Mouse (Mus musculus) left cerebral cortex, postnatal 14 days (tissue): Measurements from ENCODE around the gene Tab1. TPM values are rescaled to one million over a fixed set of nuclear protein-coding genes. Genes with fewer than 3 reads are reported as not detected.
"Not testable (repeated sequence)": the region's sequence is repeated elsewhere in the genome, so short reads cannot be mapped to it uniquely, and the experiment has no call there.

Source experiments
- DNase-seq, 2 experiments: peaks; one replicate each; pipeline ENCODE4 v3.0.0; 2021 to 2022; ENCODE audit warnings: low spot score in 2 of 2, mixed read lengths in 1 of 2
- intact Hi-C: fragments of 180-260 bp; cut with DNase I; formaldehyde crosslinking; loops from one replicate; pipeline ENCODE4 v1.15.1; 2025
- total RNA-seq, 2 experiments: library from RNA; stranded (reverse); gene quantifications; 2 replicates each; pipeline ENCODE4 v1.2.3; 2021

The Tab1 gene
- total RNA-seq, 2 experiments from 2014 or later: 26.2 to 27.8 TPM

DNA sequence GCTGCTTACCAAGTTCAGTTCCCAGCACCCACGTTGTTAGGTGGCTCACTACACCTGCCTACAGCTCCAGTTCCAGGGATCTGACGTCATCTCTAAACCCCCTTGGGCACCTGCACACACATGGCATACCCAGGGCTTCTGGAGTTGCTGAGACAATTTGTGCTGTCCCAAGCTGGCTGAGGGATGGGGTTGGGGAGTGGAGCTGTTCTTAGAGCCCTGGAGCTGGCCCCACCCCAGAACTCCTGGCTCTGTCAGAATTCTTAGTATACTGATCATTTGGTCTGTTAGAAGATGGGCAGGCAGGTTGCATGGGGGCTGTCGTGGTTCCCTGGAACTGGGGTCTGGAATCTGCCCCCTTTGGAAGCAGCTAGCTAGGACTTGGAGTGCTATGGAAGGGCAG is 32.7 kb upstream of the Tab1 start:
- no peak for DNase-seq

DNA sequence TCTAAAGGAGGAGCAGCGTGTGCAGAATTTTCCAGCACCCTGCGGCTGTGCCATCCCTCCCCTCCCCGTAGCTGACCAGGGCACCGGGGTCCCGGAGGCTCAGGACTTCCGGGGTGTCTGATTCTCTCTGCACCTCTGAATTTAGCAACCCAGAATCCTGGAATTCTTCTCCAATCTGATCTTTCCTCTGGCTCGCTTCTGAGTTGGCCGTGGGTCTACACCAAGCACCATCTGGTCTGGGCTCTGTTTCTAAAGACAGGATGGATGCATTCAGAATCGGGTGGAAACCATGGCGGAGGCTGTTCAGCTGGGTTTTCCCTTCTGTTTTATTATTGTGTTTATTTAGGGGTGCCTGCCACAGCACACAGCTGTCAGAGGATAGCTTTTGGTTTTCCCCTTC is 32.1 kb upstream of the Tab1 start:
- DNase-seq: peak in 1 of 2 experiments; percentile 61
- intact Hi-C loops: no loop called here

More for the DNA sequence above, 32.7 kb upstream of the Tab1 start:
- intact Hi-C loops: no loop called here

DNA sequence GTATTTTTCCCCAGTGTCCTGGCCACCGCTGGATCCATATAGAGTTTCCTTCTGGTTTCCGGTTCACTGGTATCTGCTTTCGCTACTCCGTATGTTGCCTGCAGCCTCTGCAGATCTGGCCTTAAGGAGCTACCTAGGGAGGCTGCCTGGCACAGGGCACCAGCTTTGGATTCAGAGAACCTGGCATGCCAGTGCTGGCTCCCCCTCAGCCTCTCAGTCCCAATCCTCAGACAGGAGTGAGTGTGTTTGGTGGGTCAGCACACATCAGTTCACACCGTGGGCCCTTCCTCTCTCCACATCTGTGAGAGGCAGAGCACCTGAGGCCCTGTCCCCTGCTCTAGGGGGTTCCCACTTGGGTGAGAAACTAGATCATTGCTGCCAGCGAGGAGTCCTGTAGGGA is 31.4 kb upstream of the Tab1 start:
- intact Hi-C loops: no loop called here
- no peak for DNase-seq

DNA sequence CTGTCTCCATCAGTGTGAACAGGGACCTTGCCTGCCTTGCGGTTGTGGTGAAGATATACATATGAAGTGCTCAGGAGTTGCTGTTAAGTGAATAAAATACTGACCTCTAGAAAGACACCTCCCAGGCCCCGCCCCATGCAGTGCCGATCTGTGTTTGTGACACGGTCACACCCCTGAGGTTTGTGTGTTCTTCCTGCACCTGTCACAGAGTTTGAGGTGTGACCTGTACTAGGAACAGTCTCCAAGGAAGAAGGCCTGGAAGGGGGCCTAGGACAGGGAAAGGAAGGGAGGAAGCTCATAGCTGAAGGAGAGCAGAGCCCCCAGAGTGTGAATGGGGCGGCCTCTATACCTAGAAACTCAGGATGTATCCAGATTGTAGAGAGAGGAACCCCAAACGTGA is 30.4 kb upstream of the Tab1 start:
- DNase-seq: no peak
- intact Hi-C loops: no loop called here

DNA sequence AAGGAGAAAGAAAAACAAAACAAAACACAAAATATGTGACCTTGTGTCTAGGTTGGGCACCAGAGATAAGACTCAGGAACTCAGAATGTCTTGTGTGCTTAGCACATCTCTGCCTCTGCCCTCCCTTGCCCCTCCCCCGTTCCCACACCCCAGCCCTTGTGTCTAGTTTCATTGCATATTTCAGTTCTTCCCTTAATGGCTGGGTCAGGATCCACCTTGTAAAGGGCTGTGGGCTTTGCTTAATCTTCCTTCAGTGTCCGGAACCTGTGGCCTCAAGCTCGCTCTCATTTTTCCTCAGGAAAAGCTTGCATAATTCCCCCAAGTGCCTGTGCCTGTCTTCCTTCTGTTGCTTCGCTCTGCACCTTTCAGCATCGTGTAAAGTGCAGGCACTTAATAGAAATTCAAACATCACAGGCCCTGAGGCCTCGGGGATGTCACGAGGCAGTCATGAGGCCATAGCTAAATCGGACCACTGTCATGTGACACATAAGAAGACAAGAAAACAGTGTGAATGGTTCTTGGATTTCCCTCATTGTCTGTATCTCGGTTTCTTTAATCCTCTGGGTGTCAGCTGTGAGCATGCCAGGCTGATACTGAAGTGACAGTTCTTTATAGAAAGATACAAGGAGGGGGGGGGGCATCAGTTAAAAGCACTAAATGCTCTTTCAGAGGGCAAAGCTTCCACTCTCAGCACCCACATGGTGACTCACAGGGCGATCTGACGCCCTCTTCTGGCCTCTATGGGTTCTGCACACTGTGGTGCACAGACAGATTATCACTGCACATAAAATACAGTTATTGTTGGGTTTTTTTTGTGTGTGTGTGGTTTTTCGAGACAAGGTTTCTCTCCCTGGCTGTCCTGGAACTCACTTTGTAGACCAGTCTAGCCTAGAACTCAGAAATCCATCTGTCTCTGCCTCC is 27.2 kb upstream of the Tab1 start:
- DNase-seq: no peak
- intact Hi-C loops: no loop called here

DNA sequence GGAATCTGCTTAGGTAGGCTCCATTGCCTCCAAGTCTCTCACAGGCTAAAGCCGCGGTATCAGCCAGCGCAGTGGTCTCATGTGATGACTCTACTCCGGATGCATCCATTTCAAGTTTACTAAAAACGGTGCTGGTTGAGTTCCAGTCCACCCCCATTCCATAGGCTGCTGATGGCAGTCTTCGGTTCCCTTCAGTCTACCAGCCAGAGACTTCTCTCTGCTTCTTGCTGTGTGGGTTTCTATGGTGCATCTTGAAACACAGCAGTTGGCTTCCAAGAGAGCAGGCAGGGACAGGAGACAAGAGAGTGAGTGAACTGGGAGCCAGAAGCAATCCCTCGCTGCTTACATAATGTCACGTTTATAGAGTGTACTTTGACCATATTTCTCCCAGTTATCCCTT is 25.8 kb upstream of the Tab1 start:
- no peak for DNase-seq
- intact Hi-C loops: no loop called here

DNA sequence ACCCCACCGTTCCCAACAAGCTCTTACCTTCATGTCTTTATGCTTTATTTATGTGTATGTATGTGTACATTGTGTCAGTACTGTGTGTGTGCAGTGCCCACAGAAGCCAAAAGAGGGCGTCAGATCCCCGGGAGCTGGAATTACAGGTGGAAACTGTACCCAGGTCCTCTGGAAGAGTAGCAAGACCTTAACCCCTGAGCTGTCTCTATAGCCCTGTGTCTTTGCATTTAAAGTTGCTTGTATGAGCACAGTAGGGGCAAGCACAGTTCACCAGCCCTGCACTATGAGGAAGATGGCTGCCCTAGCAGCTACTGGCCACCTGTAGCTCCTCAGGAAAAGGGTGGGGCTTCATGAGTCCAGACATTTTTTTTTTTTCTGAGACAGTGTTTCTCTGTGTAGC is 25.4 kb upstream of the Tab1 start:
- intact Hi-C loops: no loop called here
- no peak for DNase-seq

DNA sequence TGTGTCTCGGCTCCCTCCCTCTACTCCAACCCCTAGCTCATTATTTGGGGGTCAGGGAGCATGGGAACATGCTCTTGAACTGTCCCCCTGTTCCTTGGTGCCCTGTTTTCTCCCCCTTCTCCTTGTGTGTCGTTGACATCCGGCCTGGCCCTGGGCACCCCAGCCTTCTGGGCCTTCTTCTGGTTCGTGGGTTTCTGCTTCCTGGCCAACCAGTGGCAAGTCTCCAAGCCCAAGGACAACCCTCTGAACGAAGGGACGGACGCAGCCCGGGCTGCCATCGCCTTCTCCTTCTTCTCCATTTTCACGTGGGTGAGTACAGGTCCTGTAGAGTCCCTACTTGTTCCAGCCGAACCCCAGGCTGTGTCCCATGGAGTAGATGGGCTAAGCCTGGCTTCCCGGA is 21.5 kb upstream of the Tab1 start:
- DNase-seq: no peak
- intact Hi-C loops: no loop called here

DNA sequence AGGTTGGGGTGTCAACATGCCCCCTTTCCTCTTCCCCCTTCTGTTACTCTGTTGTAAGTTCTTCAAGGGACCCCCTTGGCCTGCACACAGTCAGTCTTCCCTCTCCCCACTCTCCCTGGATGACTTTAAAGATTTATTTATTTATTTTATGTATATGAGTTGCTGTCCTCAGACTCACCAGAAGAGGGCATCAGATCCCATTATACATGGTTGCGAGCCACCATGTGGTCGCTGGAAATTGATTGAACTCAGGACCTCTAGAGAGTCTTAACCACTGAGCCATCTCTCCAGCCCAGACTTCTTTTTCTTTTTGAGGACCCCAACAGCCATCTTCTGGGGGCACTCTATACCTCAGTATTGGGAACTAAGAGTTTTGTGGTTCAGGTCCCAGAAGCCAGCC is 20.4 kb upstream of the Tab1 start:
- no peak for DNase-seq
- intact Hi-C loops: no loop called here

DNA sequence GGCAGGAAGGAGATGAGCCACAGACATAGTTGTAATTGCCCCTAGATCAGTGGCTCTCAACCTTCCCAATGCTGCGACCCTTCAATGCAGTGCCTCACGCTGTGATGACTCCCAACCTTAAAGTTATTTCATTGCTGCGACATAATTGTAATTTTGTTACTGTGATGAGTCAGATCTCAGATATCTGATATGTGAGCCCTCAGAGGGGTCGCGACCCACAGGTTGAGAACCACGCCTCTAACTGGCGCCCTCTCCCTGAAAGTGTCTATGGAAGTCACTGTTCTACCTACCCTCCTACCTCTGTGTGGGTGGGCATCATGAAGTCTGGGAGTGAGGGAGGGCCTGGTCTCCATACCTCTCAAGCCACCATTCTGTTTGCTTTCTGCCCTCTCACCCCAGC is 18.5 kb upstream of the Tab1 start:
- DNase-seq: no peak

DNA sequence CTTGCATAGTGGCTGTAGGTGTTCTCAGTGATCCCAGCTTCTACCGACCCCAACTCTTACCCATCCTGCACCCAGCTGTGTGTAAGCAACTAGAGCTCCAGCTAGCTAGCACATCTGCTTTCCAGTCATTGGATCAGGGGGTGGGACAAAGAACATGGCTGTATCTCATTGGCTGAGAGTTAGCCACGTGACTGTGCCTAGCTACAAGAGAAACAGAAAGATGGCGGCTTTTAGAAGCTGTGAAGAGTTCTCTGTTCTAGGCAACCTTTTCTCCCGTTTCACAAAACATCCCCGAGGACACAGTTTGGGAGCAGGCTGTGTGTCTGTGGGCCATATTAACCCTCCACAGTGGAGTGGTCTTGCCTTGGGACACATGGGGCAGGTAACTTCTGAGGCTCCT is 17.7 kb upstream of the Tab1 start:
- intact Hi-C loops: no loop called here
- no peak for DNase-seq

More for the DNA sequence above, 18.5 kb upstream of the Tab1 start:
- intact Hi-C loops: no loop called here

DNA sequence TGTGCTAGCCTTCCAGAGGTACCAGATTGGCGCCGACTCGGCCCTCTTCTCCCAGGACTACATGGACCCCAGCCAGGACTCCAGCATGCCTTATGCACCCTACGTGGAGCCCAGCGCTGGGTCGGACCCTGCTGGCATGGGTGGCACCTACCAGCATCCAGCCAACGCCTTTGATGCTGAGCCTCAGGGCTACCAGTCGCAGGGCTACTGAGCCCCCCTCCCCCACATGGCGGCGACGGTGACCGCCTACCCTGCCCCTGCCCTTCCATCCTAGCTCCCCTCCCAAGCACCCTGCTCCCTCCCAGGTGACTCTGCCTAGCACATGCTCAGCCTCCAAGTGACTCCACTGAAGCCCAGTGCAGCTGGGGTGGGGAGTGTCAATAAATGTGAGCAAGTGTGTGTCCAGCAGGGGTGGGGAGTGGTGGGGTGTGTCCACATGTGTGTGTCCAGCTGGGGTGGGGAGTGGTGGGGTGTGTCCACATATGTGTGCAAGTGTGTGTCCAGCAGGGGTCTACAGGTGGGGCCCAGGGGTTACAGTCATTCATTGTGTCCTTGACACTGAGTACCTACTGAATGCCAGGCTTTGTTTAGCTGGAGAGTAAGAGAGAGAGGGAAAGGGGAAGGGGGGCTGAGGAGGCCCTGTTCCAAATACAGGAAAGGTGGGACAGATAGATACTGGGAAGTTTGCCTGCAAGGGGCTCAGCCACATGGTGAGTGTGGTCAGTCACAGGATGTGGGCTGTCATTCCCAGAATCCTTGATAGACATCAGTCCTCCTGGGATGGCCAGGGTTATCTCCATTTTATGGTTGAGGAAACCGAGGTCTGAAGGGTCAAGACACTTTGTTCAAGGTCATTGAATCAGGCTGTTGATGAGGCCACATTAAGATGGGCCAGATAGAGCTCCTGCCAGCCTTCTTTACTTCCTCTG is 16.8 kb upstream of the Tab1 start:
- no peak for DNase-seq
- intact Hi-C loops: no loop called here

DNA sequence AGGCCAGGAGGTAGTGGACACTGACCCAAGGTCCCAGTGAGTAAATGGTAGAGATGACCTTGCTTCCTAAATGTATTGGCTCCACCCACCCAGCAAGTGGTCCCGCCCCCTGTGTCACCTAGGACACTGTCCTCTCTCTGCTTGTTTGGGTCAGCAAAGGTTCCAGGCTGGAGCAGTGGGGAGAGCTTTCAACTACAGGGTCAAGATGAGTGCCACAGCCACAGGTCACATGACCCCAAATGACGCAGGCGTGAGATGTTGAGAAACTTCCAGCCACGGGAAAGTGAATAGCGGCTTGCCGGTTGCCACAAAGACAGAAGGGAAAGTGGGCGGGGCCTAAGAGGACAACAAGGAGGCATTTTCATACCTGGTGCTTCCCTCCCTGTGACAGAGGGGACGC is 15.8 kb upstream of the Tab1 start:
- no peak for DNase-seq
- intact Hi-C loops: no loop called here

DNA sequence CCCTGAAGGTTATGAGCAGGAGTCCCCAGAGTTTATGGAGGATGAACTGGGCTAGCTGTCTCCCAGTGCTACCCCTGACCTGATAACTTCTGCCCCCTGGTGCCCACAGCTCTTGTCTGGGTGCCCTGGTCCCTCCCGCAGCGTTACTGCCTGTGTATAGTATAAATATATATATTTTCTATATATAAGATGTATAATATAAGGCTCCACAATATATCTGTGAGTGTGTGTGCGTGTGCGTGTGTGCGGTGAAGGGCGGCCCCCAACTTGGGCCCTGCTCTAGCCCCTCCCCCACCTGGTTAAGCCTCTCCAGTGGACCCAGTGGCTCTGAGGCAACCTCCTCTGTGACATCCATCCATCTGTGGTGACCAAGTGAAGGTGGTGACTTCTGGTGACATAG is 13.9 kb upstream of the Tab1 start:
- DNase-seq: no peak

DNA sequence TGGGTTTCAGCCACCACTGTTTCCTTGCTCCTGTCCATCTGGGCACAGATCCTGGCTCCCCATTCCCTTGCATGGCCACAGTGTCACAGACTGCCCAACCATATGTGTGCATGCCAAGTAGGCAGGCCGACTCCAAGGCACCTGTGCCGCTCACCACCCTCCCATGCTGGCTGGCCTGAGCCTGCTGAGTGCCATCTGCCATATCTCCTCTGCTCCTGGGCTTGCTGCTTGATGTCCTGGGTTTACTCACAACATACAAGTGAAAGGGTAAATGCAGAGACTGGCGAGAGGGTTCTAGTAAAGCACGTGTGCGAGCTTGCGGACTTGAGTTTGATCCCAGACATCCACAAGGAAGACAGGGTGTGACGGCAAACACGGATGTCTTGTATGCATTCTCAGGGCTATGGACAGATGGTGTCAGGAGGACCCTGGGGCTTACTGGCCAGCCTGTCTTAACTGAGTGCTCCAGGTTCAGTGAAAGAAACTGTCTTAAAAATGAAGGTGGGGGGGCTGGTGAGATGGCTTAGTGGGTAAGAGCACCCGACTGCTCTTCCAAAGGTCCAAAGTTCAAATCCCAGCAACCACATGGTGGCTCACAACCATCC is 11.1 kb upstream of the Tab1 start:
- intact Hi-C loops: no loop called here
- DNase-seq: no peak

More for the DNA sequence above, 13.9 kb upstream of the Tab1 start:
- intact Hi-C loops: no loop called here

DNA sequence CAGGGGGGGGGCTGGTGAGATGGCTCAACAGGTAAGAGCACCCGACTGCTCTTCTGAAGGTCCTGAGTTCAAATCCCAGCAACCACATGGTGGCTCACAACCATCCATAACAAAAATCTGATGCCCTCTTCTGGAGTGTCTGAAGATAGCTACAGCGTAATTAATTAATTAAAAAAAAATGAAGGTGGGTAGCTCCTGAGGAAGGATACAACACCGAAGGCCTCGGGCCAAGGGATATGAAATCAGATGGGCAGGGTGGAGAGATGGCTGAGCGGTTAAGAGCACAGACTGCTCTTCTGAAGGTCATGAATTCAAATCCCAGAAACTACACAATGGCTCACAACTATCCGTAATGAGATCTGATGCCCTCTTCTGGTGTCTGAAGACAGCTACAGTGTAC is 10.5 kb upstream of the Tab1 start:
- DNase-seq, intact Hi-C loops: not testable (repeated sequence)

DNA sequence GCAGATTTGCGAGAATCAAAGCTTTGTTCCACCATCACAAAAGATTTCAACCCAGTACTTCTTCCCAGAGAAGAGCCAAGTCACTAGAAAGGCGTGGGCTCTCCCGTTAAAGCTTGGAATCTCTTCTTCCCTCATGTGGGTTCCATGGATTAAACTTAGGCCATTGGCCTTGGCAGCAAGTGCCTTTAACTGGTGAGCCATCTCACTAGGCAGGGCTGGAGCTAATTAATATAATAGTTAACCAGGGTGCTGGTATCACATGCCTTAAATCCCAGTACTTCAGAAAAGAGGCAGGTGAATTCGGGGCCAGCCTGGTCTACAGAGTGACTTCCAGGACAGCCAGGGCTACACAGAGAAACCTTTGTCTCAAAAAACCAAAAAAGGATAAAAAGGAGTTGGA is 8.3 kb upstream of the Tab1 start:
- DNase-seq: no peak
- intact Hi-C loops: no loop called here

DNA sequence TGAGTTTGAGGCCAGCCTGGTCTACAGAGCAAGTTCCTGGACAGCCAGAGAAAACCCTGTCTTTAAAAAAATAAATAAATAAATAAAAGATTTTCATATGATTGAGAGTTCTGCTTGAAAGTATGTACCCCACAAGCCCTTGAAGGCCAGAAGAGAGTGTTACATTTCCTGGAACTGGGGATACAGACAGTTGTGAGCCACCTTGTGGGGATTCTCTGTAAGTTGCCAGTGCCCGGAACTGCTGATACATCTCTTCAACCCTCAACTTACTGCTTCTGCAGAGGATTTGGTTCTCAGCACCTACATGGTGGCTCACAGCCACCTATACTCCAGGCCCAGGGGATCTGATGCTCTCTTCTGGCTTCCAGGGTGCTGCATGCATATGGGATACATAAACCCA is 5.7 kb upstream of the Tab1 start:
- intact Hi-C loops: no loop called here
- no peak for DNase-seq

DNA sequence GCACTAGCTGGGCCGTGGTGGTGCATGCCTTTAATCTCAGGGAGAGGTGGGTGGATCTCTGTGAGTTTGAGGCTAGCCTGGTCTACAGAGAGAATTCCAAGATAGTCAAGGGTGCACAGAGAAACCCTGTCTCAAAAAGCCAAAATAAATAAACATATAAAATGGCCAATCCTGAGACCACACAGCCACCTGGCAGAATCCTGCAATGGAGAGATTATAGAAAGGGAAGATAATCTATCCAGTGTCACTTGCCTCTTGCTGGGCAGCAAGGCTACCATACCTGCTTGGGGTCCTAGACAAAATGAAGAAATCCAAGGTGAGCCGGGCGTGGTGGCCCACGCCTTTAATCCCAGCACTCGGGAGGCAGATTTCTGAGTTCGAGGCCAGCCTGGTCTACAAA is 2.9 kb upstream of the Tab1 start:
- intact Hi-C loops: loop anchor here (5.0 kb wide), 1 partner anchor 38 kb away; the partner anchor contains the start of genes Rpl3 and Syngr1
- DNase-seq: no peak

DNA sequence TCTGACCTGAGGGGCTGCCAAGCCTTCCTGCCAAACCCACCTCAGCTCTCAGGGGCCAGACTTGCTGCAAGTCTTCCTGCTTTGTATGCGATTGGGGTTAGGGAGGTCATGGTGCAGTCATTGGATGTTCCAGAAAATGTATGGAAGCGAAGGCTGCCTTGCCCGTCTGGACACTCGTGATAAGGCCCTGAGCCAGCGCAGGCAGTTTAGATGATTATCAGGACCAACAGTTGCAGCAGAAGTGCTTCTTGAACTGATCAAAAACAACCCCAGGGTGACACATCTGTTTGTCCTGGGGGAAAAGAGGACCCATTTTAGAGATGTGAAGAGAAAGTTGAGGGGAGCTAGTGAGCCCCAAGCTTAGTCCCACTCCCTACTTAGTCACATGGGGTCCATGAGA is 2.2 kb upstream of the Tab1 start:
- intact Hi-C loops: loop anchor here (5.0 kb wide), 1 partner anchor 38 kb away; the partner anchor contains the start of genes Rpl3 and Syngr1
- DNase-seq: no peak
